Mouse (Mus musculus) midbrain, embryonic 11.5 days (tissue): Measurements from ENCODE around the gene Hinfp. TPM values are rescaled to one million over a fixed set of nuclear protein-coding genes. Genes with fewer than 3 reads are reported as not detected.

Experiments used
- ATAC-seq: fragments of 200-750 bp; cut with Nextera tagmentation; 2 replicates; pipeline ENCODE4 v1.8.0; 2017; ENCODE audit warnings: moderate TSS enrichment, moderate library complexity; ENCODE audit not compliant: low FRiP score
- DNase-seq: peaks from one replicate; pipeline ENCODE4 v3.0.0; 2015; ENCODE audit warnings: low spot score; ENCODE audit errors: missing footprints
- H3K27ac ChIP-seq: fragments of 300-500 bp; sonication (generic); 2 replicates; pipeline ENCODE4 v1.5.1; 2014; ENCODE audit warnings: low read depth, low read length
- H3K27me3 ChIP-seq: fragments of 300-500 bp; sonication (generic); 2 replicates; pipeline ENCODE4 v1.6.1; 2014; ENCODE audit warnings: mild to moderate bottlenecking, low read length, moderate library complexity, mixed read lengths; ENCODE audit not compliant: control insufficient read depth, insufficient read depth
- H3K36me3 ChIP-seq: fragments of 300-500 bp; sonication (generic); 2 replicates; pipeline ENCODE4 v1.6.1; 2014; ENCODE audit warnings: mild to moderate bottlenecking, low read length, moderate library complexity, mixed read lengths; ENCODE audit not compliant: control insufficient read depth, insufficient read depth
- H3K4me1 ChIP-seq: fragments of 300-500 bp; sonication (generic); 2 replicates; pipeline ENCODE4 v1.6.1; 2014; ENCODE audit warnings: low read length; ENCODE audit not compliant: control insufficient read depth, insufficient read depth
- H3K4me2 ChIP-seq: fragments of 300-500 bp; sonication (generic); 2 replicates; pipeline ENCODE4 v1.6.1; 2014; ENCODE audit warnings: mild to moderate bottlenecking, moderate library complexity
- H3K4me3 ChIP-seq: fragments of 300-500 bp; sonication (generic); 2 replicates; pipeline ENCODE4 v1.5.1; 2014; ENCODE audit warnings: low read depth, low read length
- H3K9ac ChIP-seq: fragments of 300-500 bp; sonication (generic); 2 replicates; pipeline ENCODE4 v1.6.1; 2014; ENCODE audit warnings: low read length
- H3K9me3 ChIP-seq: fragments of 300-500 bp; sonication (generic); 2 replicates; pipeline ENCODE4 v1.6.1; 2016; ENCODE audit warnings: low read length; ENCODE audit not compliant: control insufficient read depth
- WGBS: fragments of 180-500 bp; shearing (Covaris S2); extraction: QIAGEN DNeasy Blood & Tissue Kit; methylation state at CpG from one replicate; pipeline ENCODE4 v1.1.7; 2014; 5-methylcytosine and 5-hydroxymethylcytosine counted together
- polyA plus RNA-seq: library from polyadenylated mRNA; unstranded; fragments of >200 nt; fragmentation: Nextera tagmentation; extraction: Ambion mirVana; gene quantifications from 2 replicates; pipeline ENCODE4 v1.2.1, GENCODE M21; 2014

Gene Hinfp
- polyA plus RNA-seq, 1 experiment from 2014 or later, result 28.0 TPM

GRCm38 (mm10) chr9:44318076-44318825, 12.8 kb upstream of the Hinfp start:
- DNase-seq (peak; percentile 72), ATAC-seq (no peak)
- Histone ChIP-seq H3K9ac (peak overlapping the region; percentile 36; the same call in 1 of the 2 replicates), H3K4me1 (peaks cover 27% of the 10 kb centered on the region), H3K4me2 (peak overlapping the region; percentile 95), H3K36me3 (peaks cover 8% of the 10 kb centered on the region), H3K9me3 (no peaks in the 10 kb centered on the region), H3K4me3 (peak overlapping the region; percentile 90; the same call in 1 of the 2 replicates), H3K27me3 (no peaks in the 10 kb centered on the region), H3K27ac (no peak overlapping the region)
- WGBS, result 27% methylated on average over 5 of the region's 5 CpGs

- 75% methylated on average over 4 of the region's 4 CpGs for WGBS
- Histone ChIP-seq H3K4me3 (no peak overlapping the region), H3K4me2 (no peak overlapping the region), H3K9me3 (no peaks in the 10 kb centered on the region), H3K9ac (no peak overlapping the region), H3K4me1 (peaks cover 27% of the 10 kb centered on the region), H3K27me3 (no peaks in the 10 kb centered on the region), H3K36me3 (peaks cover 8% of the 10 kb centered on the region), H3K27ac (no peak overlapping the region)
- no peak for ATAC-seq
- peak; percentile 69 for DNase-seq
These were observed 12.0 kb upstream of the Hinfp start for GRCm38 (mm10) chr9:44317452-44317851.

GRCm38 (mm10) chr9:44314910-44315309, 9.4 kb upstream of the Hinfp start:
- no peaks in the 10 kb centered on the region for H3K27me3 ChIP-seq
- DNase-seq (peak; percentile 12), ATAC-seq (no peak)
- H3K9me3 ChIP-seq, result no peaks in the 10 kb centered on the region
- H3K9ac ChIP-seq, result no peak overlapping the region
- no peak overlapping the region for H3K4me2 ChIP-seq
- H3K36me3 ChIP-seq, result peaks cover 8% of the 10 kb centered on the region
- H3K4me1 ChIP-seq, result peaks cover 33% of the 10 kb centered on the region
- no peak overlapping the region for H3K27ac ChIP-seq
- no peak overlapping the region for H3K4me3 ChIP-seq
- 89% methylated on average over 18 of the region's 18 CpGs for WGBS

GRCm38 (mm10) chr9:44314257-44314547, 8.7 kb upstream of the Hinfp start:
- peaks cover 30% of the 10 kb centered on the region for H3K4me1 ChIP-seq
- no peak overlapping the region for H3K4me3 ChIP-seq
- peaks cover 8% of the 10 kb centered on the region for H3K36me3 ChIP-seq
- no peak overlapping the region for H3K27ac ChIP-seq
- WGBS, result 63% methylated on average over 4 of the region's 4 CpGs
- peak; percentile 28 for DNase-seq
- H3K9ac ChIP-seq, result no peak overlapping the region
- H3K9me3 ChIP-seq, result no peaks in the 10 kb centered on the region
- H3K27me3 ChIP-seq, result no peaks in the 10 kb centered on the region
- no peak overlapping the region for H3K4me2 ChIP-seq
- ATAC-seq, result no peak

GRCm38 (mm10) chr9:44313476-44314256, 8.2 kb upstream of the Hinfp start:
- Histone ChIP-seq H3K4me2 (no peak overlapping the region), H3K9ac (no peak overlapping the region), H3K27me3 (no peaks in the 10 kb centered on the region), H3K36me3 (peaks cover 8% of the 10 kb centered on the region), H3K4me3 (no peak overlapping the region), H3K27ac (no peak overlapping the region), H3K9me3 (no peaks in the 10 kb centered on the region), H3K4me1 (peaks cover 24% of the 10 kb centered on the region)
- no peak for ATAC-seq
- DNase-seq, result peak; percentile 44
- 78% methylated on average over 19 of the region's 19 CpGs for WGBS

- H3K9me3 ChIP-seq, result no peaks in the 10 kb centered on the region
- WGBS, result 6% methylated on average over 27 of the region's 27 CpGs
- no peak overlapping the region; the same call in 1 of the 2 replicates for H3K27ac ChIP-seq
- peaks cover 8% of the 10 kb centered on the region for H3K36me3 ChIP-seq
- H3K4me2 ChIP-seq, result 0 out of 2 replicates have a peak overlapping the region, but pooled peaks have one; percentile 19
- no peak overlapping the region for H3K4me3 ChIP-seq
- H3K4me1 ChIP-seq, result peaks cover 12% of the 10 kb centered on the region
- DNase-seq (peak; percentile 93), ATAC-seq (peak; percentile 73)
- H3K9ac ChIP-seq, result peak overlapping the region; percentile 0; the same call in 1 of the 2 replicates
- H3K27me3 ChIP-seq, result no peaks in the 10 kb centered on the region
These were observed 6.0 kb upstream of the Hinfp start for GRCm38 (mm10) chr9:44311136-44312134.

- 23% methylated on average over 10 of the region's 10 CpGs for WGBS
- Histone ChIP-seq H3K4me2 (no peak overlapping the region), H3K27me3 (no peaks in the 10 kb centered on the region), H3K4me3 (no peak overlapping the region), H3K36me3 (peaks cover 8% of the 10 kb centered on the region), H3K9ac (peak overlapping the region; percentile 18; the same call in 1 of the 2 replicates), H3K4me1 (peaks cover 12% of the 10 kb centered on the region), H3K27ac (no peak overlapping the region), H3K9me3 (no peaks in the 10 kb centered on the region)
- DNase-seq (no peak), ATAC-seq (0 out of 2 replicates have a peak, but pooled peaks have one; percentile 12)
These were observed 5.3 kb upstream of the Hinfp start for GRCm38 (mm10) chr9:44310750-44311135.

GRCm38 (mm10) chr9:44309756-44310155, 4.3 kb upstream of the Hinfp start:
- WGBS, result 62% methylated on average over 3 of the region's 3 CpGs
- peaks cover 14% of the 10 kb centered on the region for H3K4me1 ChIP-seq

More at GRCm38 (mm10) chr9:44309756-44310155, 4.3 kb upstream of the Hinfp start:
- Histone ChIP-seq H3K27me3 (no peaks in the 10 kb centered on the region), H3K27ac (no peak overlapping the region), H3K9ac (no peak overlapping the region), H3K4me2 (no peak overlapping the region), H3K36me3 (peaks cover 5% of the 10 kb centered on the region), H3K4me3 (no peak overlapping the region), H3K9me3 (no peaks in the 10 kb centered on the region)
- ATAC-seq, result no peak
- peak; percentile 72 for DNase-seq
